Mouse (Mus musculus): ENCODE data around the gene Tnip1. TPM values are rescaled to one million over a fixed set of nuclear protein-coding genes. Genes with fewer than 3 reads are reported as not detected.

Tnip1 gene
- 258 TPM for polyA plus RNA-seq (2017; shearing (Covaris generic))

DNA sequence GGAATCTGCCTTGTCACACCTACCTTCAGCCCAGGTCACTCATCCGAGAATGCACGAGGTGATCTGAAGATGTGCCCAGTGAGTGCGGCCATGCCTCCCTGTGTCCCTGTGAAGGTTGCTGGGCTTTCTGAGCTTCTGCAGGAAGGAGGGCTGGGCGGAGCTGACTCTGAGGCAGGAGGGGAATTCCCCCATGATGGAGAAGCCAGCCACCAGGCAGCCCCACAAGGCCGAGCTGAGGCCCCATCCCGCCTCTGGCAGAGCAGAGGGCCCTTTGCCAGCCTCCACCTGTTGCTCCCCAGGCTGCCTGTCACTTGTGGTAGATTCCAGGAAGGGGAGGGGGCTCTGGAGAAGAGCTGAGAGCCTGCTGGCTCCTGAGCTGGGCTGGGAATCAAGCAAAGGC, at the start of gene Tnip1:
Tnip1 (minus strand) TSS at position 108 of the 400 bp plus-strand sequence.

DNA sequence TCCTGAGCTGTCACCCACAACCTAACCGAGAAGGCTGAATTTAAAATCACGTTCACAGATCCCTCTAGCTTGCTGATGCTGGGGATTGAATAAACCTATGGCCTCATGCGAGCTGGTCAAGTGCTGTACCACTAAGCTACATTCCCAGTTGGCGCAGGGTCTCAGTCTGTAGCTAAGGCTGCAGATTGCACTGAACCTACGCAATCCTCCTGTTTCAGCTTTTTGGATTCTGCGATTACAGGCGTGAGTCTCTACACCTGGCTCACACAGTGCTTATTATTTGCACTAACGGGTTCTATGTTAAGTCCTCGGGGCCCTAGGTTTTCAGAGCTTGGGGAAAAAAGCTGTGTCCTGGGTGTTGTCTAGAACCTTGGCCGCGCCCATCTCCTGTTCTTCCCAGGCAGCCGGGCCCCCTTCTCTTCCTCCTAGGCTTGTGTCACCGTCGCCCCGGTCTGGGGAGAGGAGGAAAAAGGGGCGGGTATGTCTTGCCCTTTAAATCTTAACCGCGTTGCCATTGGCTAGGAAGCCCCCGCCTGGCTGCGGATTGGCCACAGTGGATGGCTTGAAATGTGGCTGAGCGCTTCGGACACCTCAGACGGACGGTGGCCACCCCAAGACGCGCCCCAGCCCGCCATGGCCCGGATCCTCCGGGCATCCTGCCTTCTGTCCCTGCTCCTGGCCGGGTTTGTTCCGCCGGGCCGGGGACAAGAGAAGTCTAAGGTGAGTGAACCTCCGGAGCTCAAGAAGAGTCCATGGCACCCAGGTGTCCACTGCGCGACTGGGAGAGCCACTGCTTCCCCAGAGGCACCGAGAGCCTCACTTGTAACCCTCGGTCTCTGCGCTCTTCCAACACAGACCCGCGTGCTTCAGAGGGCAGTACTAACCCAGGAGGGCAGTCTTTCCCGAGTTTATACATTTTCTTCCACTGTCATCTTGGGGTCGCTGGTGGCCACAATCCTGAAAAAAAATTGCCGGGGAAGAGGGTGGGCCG, 60.1 kb downstream of the Tnip1 start, which contains the start of gene Gpx3:
Gpx3 (plus strand) TSS at position 121 of the 991 bp plus-strand sequence.

GRCm38 (mm10) chr11:54866119-54867048, 96.3 kb downstream of the Tnip1 start, which contains the start of gene Hint1:
Hint1 (plus strand) TSS chr11:54866383.

Other genes with a start within 250 kb of the Tnip1 start
- 294 TPM for gene Cdc42se2, start 175.2 kb downstream of the Tnip1 start, polyA plus RNA-seq (2017; shearing (Covaris generic))
- gene Lyrm7, start 102.0 kb downstream of the Tnip1 start, polyA plus RNA-seq (2017; shearing (Covaris generic)): 1.8 TPM
- 208 TPM for gene Hint1, start 96.5 kb downstream of the Tnip1 start, polyA plus RNA-seq (2017; shearing (Covaris generic))
- 1.1 TPM for gene Gpx3, start 60.5 kb downstream of the Tnip1 start, polyA plus RNA-seq (2017; shearing (Covaris generic))
- 622 TPM for gene Anxa6, start 70.5 kb upstream of the Tnip1 start, polyA plus RNA-seq (2017; shearing (Covaris generic))
- 16.1 TPM for gene Ccdc69, start 115.2 kb upstream of the Tnip1 start, polyA plus RNA-seq (2017; shearing (Covaris generic))
- gene Gm2a, start 135.2 kb upstream of the Tnip1 start, polyA plus RNA-seq (2017; shearing (Covaris generic)): 31.7 TPM
- gene Slc36a3, start 188.8 kb upstream of the Tnip1 start, polyA plus RNA-seq (2017; shearing (Covaris generic)): 0.78 TPM
- 0.77 TPM for gene Slc36a2, start 222.2 kb upstream of the Tnip1 start, polyA plus RNA-seq (2017; shearing (Covaris generic))
- 2.0 TPM for gene Slc36a1, start 241.4 kb upstream of the Tnip1 start, polyA plus RNA-seq (2017; shearing (Covaris generic))

Measured in effector memory CD4-positive, alpha-beta T cell, adult 7 months (primary cell).